Mouse (Mus musculus) CH12.LX (cell line): ENCODE results near the gene Ddah1. TPM values are rescaled to one million over a fixed set of nuclear protein-coding genes. Genes with fewer than 3 reads are reported as not detected.

ENCODE experiments used
- DNase-seq: peaks from one replicate; pipeline ENCODE4 v3.0.0-alpha.2; 2013; ENCODE audit errors: extremely low read depth
- H3K27ac ChIP-seq: 2 replicates; pipeline ENCODE4 v1.5.1; 2012; ENCODE audit warnings: low read depth, mild to moderate bottlenecking, control low read depth, moderate library complexity; ENCODE audit not compliant: insufficient read depth
- H3K27me3 ChIP-seq: replicated peaks from 2 replicates; pipeline ENCODE3; 2012; ENCODE audit warnings: inconsistent platforms
- H3K36me3 ChIP-seq, 2 experiments: replicated peaks in 1 of 2; 2 replicates each; pipeline versions ENCODE3 to v1.6.1; 2012; ENCODE audit warnings: inconsistent platforms in 1 of 2, low read length in 1 of 2, mild to moderate bottlenecking in 1 of 2, mixed read lengths in 1 of 2, moderate library complexity in 1 of 2; ENCODE audit not compliant: control insufficient read depth in 1 of 2, insufficient read depth in 1 of 2
- H3K4me1 ChIP-seq, 2 experiments: 2 replicates each; pipeline ENCODE4 v1.6.1; 2012; ENCODE audit warnings: inconsistent platforms in 1 of 2, moderate library complexity in 1 of 2; ENCODE audit not compliant: insufficient read depth in 2 of 2, control insufficient read depth in 1 of 2
- H3K4me2 ChIP-seq: 2 replicates; pipeline ENCODE4 v1.6.1; 2012; ENCODE audit warnings: low read depth, mild to moderate bottlenecking, control low read depth; ENCODE audit not compliant: poor library complexity, insufficient read depth, severe bottlenecking
- H3K4me3 ChIP-seq, 3 experiments: fragments of 150-350 bp in 1 of 3; sonication (generic) in 1 of 3; replicated peaks in 1 of 3; 2 replicates each; pipeline versions ENCODE3 to v1.5.1; 2011 to 2012; ENCODE audit warnings: low read depth in 2 of 3, low read length in 2 of 3, mild to moderate bottlenecking in 2 of 3, moderate library complexity in 2 of 3, control low read depth in 1 of 3, improper control_type of control experiment in 1 of 3, inconsistent platforms in 1 of 3, mixed read lengths in 1 of 3; ENCODE audit not compliant: poor library complexity in 1 of 3
- H3K79me2 ChIP-seq: replicated peaks from 2 replicates; pipeline ENCODE4 v1.6.1; 2012; ENCODE audit warnings: mild to moderate bottlenecking, moderate library complexity; ENCODE audit not compliant: control insufficient read depth, poor library complexity, insufficient read depth, severe bottlenecking; ENCODE audit errors: extremely low read depth
- H3K9ac ChIP-seq: 2 replicates; pipeline ENCODE4 v1.6.1; 2012; ENCODE audit warnings: low read depth, mild to moderate bottlenecking, control low read depth, moderate library complexity; ENCODE audit not compliant: insufficient read depth
- H3K9me3 ChIP-seq: replicated peaks from 2 replicates; pipeline ENCODE3; 2012; ENCODE audit warnings: low read length, inconsistent platforms, mixed read lengths
- BHLHE40 ChIP-seq: IDR thresholded peaks from 2 replicates; pipeline ENCODE4 v1.6.1; 2011; ENCODE audit warnings: mild to moderate bottlenecking, low read depth, low read length, improper control_type of control experiment
- CHD1 ChIP-seq: IDR thresholded peaks from 2 replicates; pipeline ENCODE4 v1.6.1; 2012; ENCODE audit warnings: low read depth, low read length, improper control_type of control experiment, inconsistent platforms
- CTCF ChIP-seq, 2 experiments: IDR thresholded peaks in 1 of 2; conservative IDR thresholded peaks in 1 of 2; 2 replicates each; pipeline ENCODE4 v1.5.1; 2011 to 2012; ENCODE audit warnings: low read depth in 2 of 2, low read length in 2 of 2, improper control_type of control experiment in 1 of 2, inconsistent platforms in 1 of 2, mild to moderate bottlenecking in 1 of 2, moderate library complexity in 1 of 2
- E2F4 ChIP-seq: IDR thresholded peaks from 2 replicates; pipeline ENCODE4 v1.6.1; 2011; ENCODE audit warnings: low read depth, low read length, improper control_type of control experiment; ENCODE audit not compliant: insufficient replicate concordance
- ELF1 ChIP-seq: IDR thresholded peaks from 2 replicates; pipeline ENCODE4 v1.6.1; 2014; ENCODE audit warnings: low read depth, mild to moderate bottlenecking, inconsistent platforms, low read length, improper control_type of control experiment
- EP300 ChIP-seq: IDR thresholded peaks from 2 replicates; pipeline ENCODE4 v1.6.1; 2011; ENCODE audit warnings: low read length, improper control_type of control experiment
- ETS1 ChIP-seq: conservative IDR thresholded peaks from 2 replicates; pipeline ENCODE4 v1.6.1; 2012; ENCODE audit warnings: low read depth, mild to moderate bottlenecking, inconsistent platforms, low read length, improper control_type of control experiment, moderate library complexity
- HCFC1 ChIP-seq: IDR thresholded peaks from 2 replicates; pipeline ENCODE4 v1.6.1; 2012; ENCODE audit warnings: low read depth, mild to moderate bottlenecking, inconsistent platforms, low read length, improper control_type of control experiment
- JUN ChIP-seq: IDR thresholded peaks from 2 replicates; pipeline ENCODE4 v1.6.1; 2011; ENCODE audit warnings: low read depth, mild to moderate bottlenecking, low read length, improper control_type of control experiment, moderate library complexity; ENCODE audit not compliant: insufficient read depth
- JUND ChIP-seq: conservative IDR thresholded peaks from 2 replicates; pipeline ENCODE4 v1.6.1; 2011; ENCODE audit warnings: low read depth, low read length, improper control_type of control experiment
- MAFK ChIP-seq: IDR thresholded peaks from 2 replicates; pipeline ENCODE4 v1.6.1; 2011; ENCODE audit warnings: low read length, improper control_type of control experiment; ENCODE audit not compliant: insufficient replicate concordance
- MAX ChIP-seq: IDR thresholded peaks from 2 replicates; pipeline ENCODE4 v1.6.1; 2011; ENCODE audit warnings: low read length, improper control_type of control experiment
- MAZ ChIP-seq: IDR thresholded peaks from 2 replicates; pipeline ENCODE4 v1.6.1; 2012; ENCODE audit warnings: low read depth, mild to moderate bottlenecking, inconsistent platforms, low read length, improper control_type of control experiment, moderate library complexity
- MEF2A ChIP-seq: IDR thresholded peaks from 2 replicates; pipeline ENCODE4 v1.6.1; 2014; ENCODE audit warnings: low read depth, mild to moderate bottlenecking, inconsistent platforms, low read length, improper control_type of control experiment, borderline replicate concordance
- MXI1 ChIP-seq: IDR thresholded peaks from 2 replicates; pipeline ENCODE4 v1.6.1; 2011; ENCODE audit warnings: mild to moderate bottlenecking, low read depth, low read length, improper control_type of control experiment
- MYC ChIP-seq: IDR thresholded peaks from 2 replicates; pipeline ENCODE4 v1.6.1; 2011; ENCODE audit warnings: low read depth, mild to moderate bottlenecking, improper control_type of control experiment, low read length
- NELFE ChIP-seq: IDR thresholded peaks from 2 replicates; pipeline ENCODE4 v1.6.1; 2011; ENCODE audit warnings: low read depth, low read length, improper control_type of control experiment
- NRF1 ChIP-seq: IDR thresholded peaks from 2 replicates; pipeline ENCODE4 v1.6.1; 2014; ENCODE audit warnings: low read depth, mild to moderate bottlenecking, inconsistent platforms, low read length, improper control_type of control experiment, moderate library complexity
- PAX5 ChIP-seq: IDR thresholded peaks from 2 replicates; pipeline ENCODE4 v1.6.1; 2012; ENCODE audit warnings: low read length, inconsistent platforms, mixed read lengths
- POLR2A ChIP-seq: IDR thresholded peaks from 2 replicates; pipeline ENCODE4 v1.6.1; 2011; ENCODE audit warnings: low read depth, mild to moderate bottlenecking, improper control_type of control experiment, low read length
- POLR2AphosphoS2 ChIP-seq: IDR thresholded peaks from 2 replicates; pipeline ENCODE4 v1.6.1; 2011; ENCODE audit warnings: low read depth, low read length, improper control_type of control experiment
- RCOR1 ChIP-seq: conservative IDR thresholded peaks from 2 replicates; pipeline ENCODE4 v1.6.1; 2012; ENCODE audit warnings: low read depth, mild to moderate bottlenecking, inconsistent platforms, low read length, improper control_type of control experiment
- SIN3A ChIP-seq: IDR thresholded peaks from 2 replicates; pipeline ENCODE4 v1.6.1; 2012; ENCODE audit warnings: low read length, improper control_type of control experiment, inconsistent platforms
- SMC3 ChIP-seq: IDR thresholded peaks from 2 replicates; pipeline ENCODE4 v1.6.1; 2011; ENCODE audit warnings: low read depth, low read length, improper control_type of control experiment
- TBP ChIP-seq: conservative IDR thresholded peaks from 2 replicates; pipeline ENCODE4 v1.6.1; 2011; ENCODE audit warnings: low read depth, low read length, improper control_type of control experiment
- TCF12 ChIP-seq: IDR thresholded peaks from 2 replicates; pipeline ENCODE4 v1.6.1; 2014; ENCODE audit warnings: low read depth, mild to moderate bottlenecking, inconsistent platforms, low read length, improper control_type of control experiment
- USF1 ChIP-seq: IDR thresholded peaks from 2 replicates; pipeline ENCODE4 v1.6.1; 2014; ENCODE audit warnings: low read depth, mild to moderate bottlenecking, inconsistent platforms, low read length, improper control_type of control experiment
- USF2 ChIP-seq: conservative IDR thresholded peaks from 2 replicates; pipeline ENCODE4 v1.6.1; 2011; ENCODE audit warnings: low read depth, low read length, improper control_type of control experiment
- ZC3H11A ChIP-seq: IDR thresholded peaks from 2 replicates; pipeline ENCODE4 v1.6.1; 2012; ENCODE audit warnings: low read depth, mild to moderate bottlenecking, inconsistent platforms, low read length, improper control_type of control experiment
- ZMIZ1 ChIP-seq: IDR thresholded peaks from 2 replicates; pipeline ENCODE4 v1.6.1; 2012; ENCODE audit warnings: low read depth, mild to moderate bottlenecking, inconsistent platforms, low read length, improper control_type of control experiment
- ZNF384 ChIP-seq: IDR thresholded peaks from 2 replicates; pipeline ENCODE4 v1.6.1; 2012; ENCODE audit warnings: low read depth, low read length, improper control_type of control experiment, inconsistent platforms
- dilution Hi-C: fragments of 300-500 bp; cut with MboI; formaldehyde crosslinking; loops from 2 replicates; pipeline ENCODE4 v1.14.3; 2020; ENCODE audit warnings: low sequenced_read_pairs; ENCODE audit not compliant: extremely low pct_unique_long_range_greater_than_20kb, extremely low pct_ligation_motif_present
- in situ Hi-C: fragments of 300-500 bp; cut with MboI; formaldehyde crosslinking; loops from 3 replicates; pipeline ENCODE4 v1.14.3; 2019; ENCODE audit warnings: low sequenced_read_pairs, low pct_ligation_motif_present, low pct_unique_long_range_greater_than_20kb, mixed read lengths
- polyA plus RNA-seq: library from polyadenylated mRNA; unstranded; fragments of >175 nt; gene quantifications from 2 replicates; pipeline ENCODE4 v1.2.1, GENCODE M21; 2012; ENCODE audit warnings: low read depth; ENCODE audit not compliant: insufficient read length
- total RNA-seq, 2 experiments: library from RNA; depleted of rRNA; stranded (reverse); fragments of 300-350 nt in 1 of 2; fragments of >200 nt in 1 of 2; gene quantifications; 2 replicates each; pipeline ENCODE4 v1.2.3; 2012 to 2014

Gene Ddah1
- total and polyA plus RNA-seq, 3 experiments = not detected

DNA sequence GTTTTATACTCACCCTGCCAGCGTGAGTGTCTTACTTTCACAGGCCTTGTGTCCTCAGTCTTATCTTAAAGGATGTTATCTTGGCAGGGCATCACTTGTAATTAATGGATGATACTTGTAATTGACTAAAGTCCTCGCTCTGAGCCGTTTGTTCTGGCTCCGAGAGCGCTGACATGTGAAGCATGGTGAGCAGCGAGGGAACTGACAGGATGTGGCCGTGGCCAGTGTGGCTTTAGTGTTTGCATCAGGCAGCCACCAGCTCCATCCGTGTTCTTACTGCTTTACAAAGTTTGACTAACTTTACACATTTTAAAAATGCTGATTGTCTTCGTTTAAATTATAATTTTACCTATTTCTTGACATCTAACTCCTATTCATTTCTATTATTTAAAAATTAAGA lies 175.4 kb downstream of the Ddah1 start:
- H3K4me2 ChIP-seq = no peak overlapping the region
- no peak overlapping the region for H3K9ac ChIP-seq
- no peak overlapping the region for H3K4me3 ChIP-seq
- H3K36me3 ChIP-seq = peaks cover 44 to 57% of the 10 kb centered on the region in 2 experiments
- DNase-seq = no peak
- no peak overlapping the region for H3K27ac ChIP-seq
- peak; percentile 36; the same call in 1 of the 2 replicates for TF ChIP-seq EP300
- TF ChIP-seq TCF12 = no peak
- TF ChIP-seq MYC = 0 out of 2 replicates have a peak, but pooled peaks have one; percentile 36
- TF ChIP-seq ZNF384 = no peak
- peaks cover 8% of the 10 kb centered on the region for H3K9me3 ChIP-seq
- peaks cover 20% of the 10 kb centered on the region for H3K79me2 ChIP-seq
- no peaks in the 10 kb centered on the region for H3K27me3 ChIP-seq
- peaks cover 12 to 71% of the 10 kb centered on the region in 2 experiments for H3K4me1 ChIP-seq
- in situ Hi-C loops = no loop called here
- dilution Hi-C loops = no loop called here

DNA sequence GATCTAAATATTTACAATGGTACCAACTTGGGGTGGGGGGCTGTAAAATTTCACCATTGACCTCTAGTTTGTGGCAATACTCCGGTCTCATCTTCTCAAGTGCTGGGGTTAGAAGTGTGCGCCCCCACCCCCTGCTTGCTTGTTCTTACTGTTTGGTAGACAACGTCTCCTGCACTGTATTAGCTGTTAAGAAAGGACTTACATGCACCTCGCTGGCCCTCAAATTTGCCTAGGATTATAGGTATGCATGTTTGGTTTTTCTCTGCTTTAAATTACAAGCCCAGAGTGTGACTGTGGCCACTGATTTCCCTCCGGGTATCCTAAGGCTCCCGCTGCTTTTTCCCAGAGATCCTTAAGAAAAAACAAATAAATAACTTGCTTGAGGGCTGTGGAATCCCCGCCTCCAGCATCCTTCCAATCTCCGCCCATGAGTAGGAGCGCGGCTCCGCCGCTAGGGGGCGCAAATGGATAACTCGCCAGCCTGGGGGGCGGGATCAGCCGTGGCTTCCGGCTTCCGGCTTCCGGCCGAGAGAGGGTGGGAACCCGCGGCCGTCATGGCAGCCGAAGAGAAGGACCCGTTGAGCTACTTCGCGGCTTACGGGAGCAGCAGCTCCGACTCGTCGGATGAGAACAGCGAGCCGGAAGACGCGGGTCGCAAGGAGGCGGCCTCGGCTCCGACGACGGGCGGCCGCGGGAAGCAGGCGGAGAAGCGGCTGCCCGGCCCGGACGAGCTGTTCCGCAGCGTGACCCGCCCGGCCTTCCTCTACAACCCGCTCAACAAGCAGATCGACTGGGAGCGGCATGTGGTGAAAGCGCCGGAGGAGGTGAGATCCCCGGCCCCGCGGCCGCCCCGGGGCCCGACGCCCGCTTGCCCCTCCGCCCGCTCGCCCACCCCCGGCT lies 179.3 kb downstream of the Ddah1 start, which contains the start of gene 2410004B18Rik:
Gene 2410004B18Rik, plus strand, starts transcription at position 510 of the 900 bp plus-strand sequence.
- Histone ChIP-seq H3K27ac (peak within 1 kb of the TSS; percentile 11; the same call in 1 of the 2 replicates), H3K9ac (peak within 1 kb of the TSS; percentile 93), H3K27me3 (no peaks in the 10 kb centered on the region), H3K9me3 (no peaks in the 10 kb centered on the region), H3K79me2 (peaks cover 42% of the 10 kb centered on the region), H3K4me1 (peaks cover 13 to 80% of the 10 kb centered on the region in 2 experiments), H3K4me3 (peak within 1 kb of the TSS; percentile 81 to 90 (median 82)), H3K36me3 (peaks cover 24 to 54% of the 10 kb centered on the region in 2 experiments), H3K4me2 (peak within 1 kb of the TSS; percentile 95)
- DNase-seq = peak; percentile 97
- in situ Hi-C loops = loop anchor here (5.0 kb wide), 2 partner anchors 120 to 245 kb away; no protein-coding TSS in a partner anchor
- dilution Hi-C loops = no loop called here
- TF ChIP-seq HCFC1 (peak; percentile 93), JUND (no peak), POLR2A (peak; percentile 98), MYC (peak; percentile 30; the same call in 1 of the 2 replicates), CTCF (conservative IDR thresholded peaks at IDR 0.05 in 1 of 2, IDR thresholded peaks at IDR 0.05 in 1 of 2; ENCODE audit: low read depth in 2 of 2, low read length in 2 of 2) (peak; percentile 90 to 98), USF2 (no peak), ZC3H11A (no peak), SMC3 (peak; percentile 64), NRF1 (peak; percentile 60), E2F4 (no peak), CHD1 (no peak), ETS1 (no peak), EP300 (no peak), MEF2A (peak; percentile 84), ELF1 (peak; percentile 100), SIN3A (peak; percentile 97), TCF12 (peak; percentile 88), USF1 (no peak), MXI1 (peak; percentile 86), POLR2AphosphoS2 (peak; percentile 89), ZMIZ1 (peak; percentile 94), BHLHE40 (no peak), MAX (no peak; the same call in 1 of the 2 replicates), JUN (no peak), NELFE (peak; percentile 98), PAX5 (no peak), MAFK (no peak), MAZ (peak; percentile 69; the same call in 1 of the 2 replicates), RCOR1 (no peak; the same call in 1 of the 2 replicates), TBP (peak; percentile 95)
